Mouse (Mus musculus): ENCODE results near the gene Cenpx.
A peak's percentile ranks its signal among the peaks of the same experiment; 100 is the strongest.
"Not testable (repeated sequence)": the region's sequence is repeated elsewhere in the genome, so short reads cannot be mapped to it uniquely, and the experiment has no call there.

Cenpx gene

DNA sequence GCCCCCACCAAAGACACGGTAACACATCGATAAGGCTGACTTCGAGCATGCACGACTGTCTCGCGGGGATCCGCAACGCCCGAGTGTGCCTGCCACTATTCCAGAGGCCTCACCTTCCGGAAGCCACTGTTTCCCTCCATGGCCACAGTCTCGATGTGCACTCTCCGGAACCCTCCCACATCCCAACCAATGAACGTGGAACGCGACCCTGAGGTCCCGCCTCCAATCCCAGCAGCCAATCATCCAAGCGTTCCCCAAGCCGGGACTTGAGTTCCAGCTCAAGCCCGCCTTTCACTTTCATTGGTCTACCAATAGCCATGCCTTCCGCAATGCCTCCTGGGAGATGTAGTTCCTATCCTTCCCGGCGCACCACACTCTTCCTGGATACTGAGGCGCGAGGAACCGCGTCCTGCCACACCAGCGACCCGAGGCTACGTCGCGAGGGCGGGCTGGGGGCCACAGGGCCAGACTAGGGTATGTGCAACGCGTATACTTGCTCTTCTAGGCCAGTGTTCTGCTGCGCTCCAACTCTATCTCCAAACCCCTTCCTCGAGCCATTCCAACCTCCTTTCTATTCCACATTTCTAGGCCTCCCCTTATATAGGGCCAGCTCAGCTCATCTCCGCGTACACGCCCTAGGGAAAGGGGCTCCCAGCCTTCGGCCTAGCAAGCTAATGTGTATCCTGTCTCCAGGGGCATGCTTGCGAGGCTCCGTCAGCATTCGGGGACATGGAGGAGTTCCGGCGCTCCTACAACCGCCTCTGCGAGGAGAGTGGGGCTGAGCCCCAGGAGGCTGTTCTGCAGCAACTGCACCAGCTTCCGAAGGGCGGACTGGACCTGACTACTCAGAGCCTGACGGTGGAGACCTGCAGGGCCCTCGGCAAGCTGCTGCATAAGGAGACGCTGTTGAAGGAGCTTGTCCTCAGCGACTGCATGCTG lies at the start of gene Cenpx, which contains the start of gene Lrrc45:
Gene Cenpx, minus strand, starts transcription at position 159 of the 939 bp plus-strand sequence.
Gene Lrrc45, plus strand, starts transcription at position 346 of the 939 bp plus-strand sequence.
- DNase-seq (ENCODE audit: low spot score in 2 of 2) = peak; percentile 92 to 95

DNA sequence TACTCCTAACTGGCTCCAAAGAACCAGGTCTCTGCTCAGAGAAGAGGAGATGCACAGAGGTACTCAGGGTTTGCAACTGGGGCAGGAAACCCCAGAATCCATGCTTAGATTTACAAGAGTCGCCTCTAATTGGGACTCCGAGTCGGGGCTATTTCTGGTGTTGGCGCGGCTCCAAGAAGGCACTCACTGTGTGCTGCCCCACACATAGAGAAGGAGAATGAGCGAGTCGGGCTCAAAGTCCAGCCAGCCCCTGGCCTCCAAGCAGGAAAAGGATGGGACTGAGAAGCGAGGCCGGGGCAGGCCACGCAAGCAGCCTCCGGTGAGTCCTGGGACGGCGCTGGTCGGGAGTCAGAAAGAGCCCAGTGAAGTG lies 49.1 kb upstream of the Cenpx start, which contains the start of gene Hmga1b:
Gene Hmga1b, plus strand, starts transcription at position 123 of the 370 bp plus-strand sequence.
- not testable (repeated sequence) for DNase-seq (ENCODE audit: low spot score in 2 of 2)

DNA sequence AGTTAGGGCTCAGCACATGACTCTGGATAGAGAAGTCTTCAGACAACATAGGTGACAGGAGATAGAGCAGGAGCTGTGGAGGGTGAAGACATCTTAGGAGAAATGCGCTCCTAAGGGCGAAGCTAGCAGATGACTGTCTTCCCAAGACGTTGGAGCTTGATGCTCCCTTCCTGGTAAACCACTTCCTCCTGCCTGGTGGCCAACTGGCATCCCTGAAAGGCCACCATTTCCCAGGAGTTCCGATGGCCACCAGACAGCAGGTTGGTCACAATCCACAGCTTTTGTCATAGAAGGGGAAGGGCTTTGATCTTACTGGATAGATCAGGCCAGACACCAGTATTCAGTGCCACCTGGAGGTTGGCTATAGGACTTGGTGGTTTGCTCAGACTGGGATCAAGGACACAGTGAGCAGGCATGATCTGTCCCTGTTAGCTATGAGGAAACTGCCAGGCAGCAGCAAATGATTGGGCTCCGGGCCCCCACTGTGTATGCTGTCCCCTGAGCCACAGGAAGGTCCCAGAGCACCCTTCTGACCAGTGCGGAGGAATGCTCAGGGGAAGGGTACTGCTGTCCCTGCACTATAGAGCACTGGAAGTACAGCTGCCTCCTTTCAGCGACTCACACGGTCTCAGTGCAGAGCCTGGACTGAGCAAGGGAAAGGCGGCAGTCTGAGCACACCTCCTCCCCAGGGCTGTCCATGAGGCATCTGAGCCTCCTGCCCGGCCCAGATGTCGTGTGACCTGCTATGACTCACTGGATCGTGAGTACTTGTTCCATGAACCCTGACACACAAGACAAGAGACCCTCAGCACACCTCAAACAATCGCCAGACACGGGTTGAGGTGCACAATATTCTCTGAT lies 48.5 kb upstream of the Cenpx start:
- no peak for DNase-seq (ENCODE audit: low spot score in 2 of 2)

DNA sequence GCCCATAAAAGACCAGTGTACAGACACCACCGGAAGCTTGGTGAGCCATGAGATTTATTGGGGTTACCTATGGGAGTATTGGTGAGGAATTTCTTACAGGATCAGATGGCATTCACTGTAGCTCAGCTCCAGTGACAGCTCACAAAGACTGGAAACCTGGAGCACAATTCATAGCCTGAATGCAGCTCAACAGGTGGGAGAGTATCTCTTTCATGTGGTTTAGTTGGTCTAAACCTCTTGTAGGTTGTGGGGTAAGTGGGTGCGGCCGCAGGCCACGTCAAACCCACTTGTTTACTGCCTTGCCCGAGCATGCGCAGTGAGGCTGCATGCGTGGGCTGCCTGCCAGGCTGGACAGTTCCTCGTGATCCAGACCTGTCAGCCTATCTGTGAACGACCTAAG lies 46.7 kb upstream of the Cenpx start:
- DNase-seq (ENCODE audit: low spot score in 2 of 2) = no peak

DNA sequence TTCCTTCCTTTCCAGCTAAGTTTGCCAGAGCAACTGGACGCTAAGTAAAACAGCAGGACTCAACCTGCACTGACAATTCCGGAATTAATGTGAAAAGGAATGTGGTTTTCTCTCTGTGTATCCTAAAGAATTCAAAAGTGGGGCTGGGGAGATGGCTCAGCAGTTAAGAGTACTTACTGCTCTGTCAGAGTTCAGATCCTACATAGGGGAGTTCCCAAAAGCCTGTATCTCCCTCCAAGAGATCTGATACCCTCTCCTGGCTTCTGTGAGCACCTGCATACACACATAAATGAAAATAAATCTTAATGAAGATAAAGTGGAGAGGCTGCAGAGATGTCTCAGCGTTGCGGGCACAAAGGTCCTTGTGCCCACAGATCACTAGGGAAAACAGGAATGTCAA lies 38.1 kb upstream of the Cenpx start:
- DNase-seq (ENCODE audit: low spot score in 2 of 2) = no peak

DNA sequence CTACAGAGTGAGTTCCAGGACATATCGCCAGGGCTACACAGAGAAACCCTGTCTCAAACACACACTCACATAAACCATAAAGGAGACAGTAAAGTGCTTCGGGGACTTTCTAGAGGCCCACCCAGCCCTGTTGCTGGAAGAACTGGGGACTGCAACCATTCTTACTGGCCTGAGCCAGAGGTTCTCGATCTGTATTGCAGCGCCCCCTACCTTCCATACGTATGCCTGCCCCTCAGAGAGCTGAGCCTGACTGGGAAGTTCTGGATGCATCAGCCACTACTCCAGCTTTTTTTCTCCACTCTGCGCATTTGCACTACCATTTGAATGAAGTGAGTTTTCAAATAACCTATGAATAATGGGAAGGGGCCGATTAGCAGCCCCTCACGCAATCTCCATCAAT lies 35.9 kb upstream of the Cenpx start:
- DNase-seq (ENCODE audit: low spot score in 2 of 2) = no peak

DNA sequence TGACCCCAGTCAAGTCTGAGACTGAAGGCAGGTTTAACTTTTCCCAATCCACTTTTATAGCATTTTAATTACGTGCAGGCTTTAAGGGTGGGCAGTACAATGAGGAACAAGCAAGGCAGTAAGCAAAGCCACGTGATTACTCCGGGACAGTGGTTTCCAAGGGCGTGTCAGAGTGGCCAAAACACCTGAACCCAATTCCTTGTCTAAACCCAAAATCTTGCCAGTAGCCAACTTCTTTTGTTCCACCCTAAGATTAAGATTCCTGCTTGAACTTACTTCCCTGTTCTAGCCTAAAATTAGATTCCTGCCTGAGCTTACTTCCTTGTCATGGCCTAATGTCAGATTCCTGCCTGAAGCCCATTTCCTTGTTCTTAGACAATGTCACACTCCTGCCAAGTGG lies 34.4 kb upstream of the Cenpx start:
- DNase-seq (ENCODE audit: low spot score in 2 of 2) = no peak

DNA sequence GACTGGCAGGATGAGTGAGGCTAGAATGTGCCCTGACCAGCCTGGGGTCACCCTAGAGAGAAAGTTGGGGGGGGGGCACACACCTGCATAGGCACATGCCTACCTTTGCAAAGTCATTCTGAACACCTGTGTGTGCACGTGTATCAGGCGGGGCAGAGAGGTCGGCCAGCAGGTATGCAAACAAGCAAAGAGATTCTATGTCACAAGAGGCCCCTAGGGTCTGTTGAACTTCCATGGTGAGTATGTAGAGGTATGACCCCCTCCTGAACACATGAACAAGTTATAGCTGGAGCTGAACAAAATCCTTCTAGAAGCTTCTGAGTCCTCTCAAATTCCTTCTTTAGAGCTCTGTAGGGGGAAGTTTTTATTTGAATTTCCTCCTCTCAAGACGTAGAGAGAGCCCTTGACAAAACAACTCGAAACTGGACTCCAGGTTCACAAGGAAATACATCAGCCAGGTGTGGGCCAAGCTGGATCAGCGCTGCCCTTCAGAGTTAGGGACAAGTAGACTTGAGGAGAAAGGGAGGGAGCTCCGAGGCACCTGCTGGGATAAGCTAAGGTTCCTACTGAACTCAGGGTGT lies 30.7 kb upstream of the Cenpx start:
- no peak for DNase-seq (ENCODE audit: low spot score in 2 of 2)

DNA sequence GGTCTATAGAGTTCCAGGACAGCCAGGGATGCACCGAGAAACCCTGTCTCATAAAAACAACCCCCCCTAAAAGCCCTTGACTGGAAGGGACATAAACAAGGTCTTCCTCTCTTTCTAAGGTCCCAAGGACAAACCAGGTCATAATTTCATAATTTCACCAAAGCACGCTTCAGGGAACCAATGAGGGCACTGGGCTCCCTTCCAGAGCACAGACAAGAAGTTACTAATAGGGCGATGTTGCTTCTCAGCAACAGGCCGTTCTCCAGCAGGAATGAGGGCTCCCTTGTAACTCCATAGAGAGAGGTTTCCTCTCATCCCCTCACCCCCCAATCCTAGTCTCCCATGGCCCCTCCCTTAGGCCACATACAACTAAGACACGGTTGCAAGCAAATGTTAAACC lies 27.4 kb upstream of the Cenpx start:
- no peak for DNase-seq (ENCODE audit: low spot score in 2 of 2)

DNA sequence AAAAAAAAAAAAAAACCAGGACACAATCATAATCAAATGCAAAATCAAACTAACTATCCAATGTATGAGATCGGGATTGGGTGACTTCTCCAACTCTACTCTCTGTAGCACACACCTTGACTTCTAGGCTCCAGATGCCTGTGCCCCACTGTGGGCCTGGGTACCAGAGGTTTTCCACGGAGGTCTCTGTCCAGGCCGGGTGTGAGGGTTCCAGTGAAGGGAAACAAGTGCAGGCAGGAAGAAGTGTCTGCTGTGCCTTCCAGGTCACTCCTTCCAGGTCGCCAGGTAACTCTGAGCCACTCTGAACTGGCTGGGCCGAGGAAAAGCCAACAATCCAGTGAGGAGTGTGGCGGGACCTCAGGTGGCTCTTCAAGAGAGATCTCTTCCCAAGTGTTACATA lies 22.9 kb upstream of the Cenpx start:
- DNase-seq (ENCODE audit: low spot score in 2 of 2) = no peak

DNA sequence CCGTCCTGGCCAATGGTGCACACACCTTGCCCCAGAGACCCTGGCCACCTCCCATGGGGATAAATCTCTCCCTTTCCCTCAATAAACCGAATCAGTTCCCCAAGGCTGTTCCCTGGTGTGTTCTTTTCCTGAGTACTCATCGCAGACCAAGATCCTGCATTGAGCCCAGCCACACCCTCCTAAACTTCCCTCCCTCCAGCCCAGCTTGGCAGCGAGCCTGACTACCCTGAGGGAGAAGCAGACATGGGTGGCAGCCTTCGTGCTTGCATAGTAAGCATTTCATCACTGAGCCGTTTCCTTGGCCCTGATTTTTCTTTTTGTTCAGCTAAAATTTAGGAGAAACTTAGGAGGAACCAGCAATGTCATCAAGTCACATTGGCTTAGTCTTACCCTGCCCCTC lies 20.0 kb upstream of the Cenpx start:
- DNase-seq (ENCODE audit: low spot score in 2 of 2) = no peak

DNA sequence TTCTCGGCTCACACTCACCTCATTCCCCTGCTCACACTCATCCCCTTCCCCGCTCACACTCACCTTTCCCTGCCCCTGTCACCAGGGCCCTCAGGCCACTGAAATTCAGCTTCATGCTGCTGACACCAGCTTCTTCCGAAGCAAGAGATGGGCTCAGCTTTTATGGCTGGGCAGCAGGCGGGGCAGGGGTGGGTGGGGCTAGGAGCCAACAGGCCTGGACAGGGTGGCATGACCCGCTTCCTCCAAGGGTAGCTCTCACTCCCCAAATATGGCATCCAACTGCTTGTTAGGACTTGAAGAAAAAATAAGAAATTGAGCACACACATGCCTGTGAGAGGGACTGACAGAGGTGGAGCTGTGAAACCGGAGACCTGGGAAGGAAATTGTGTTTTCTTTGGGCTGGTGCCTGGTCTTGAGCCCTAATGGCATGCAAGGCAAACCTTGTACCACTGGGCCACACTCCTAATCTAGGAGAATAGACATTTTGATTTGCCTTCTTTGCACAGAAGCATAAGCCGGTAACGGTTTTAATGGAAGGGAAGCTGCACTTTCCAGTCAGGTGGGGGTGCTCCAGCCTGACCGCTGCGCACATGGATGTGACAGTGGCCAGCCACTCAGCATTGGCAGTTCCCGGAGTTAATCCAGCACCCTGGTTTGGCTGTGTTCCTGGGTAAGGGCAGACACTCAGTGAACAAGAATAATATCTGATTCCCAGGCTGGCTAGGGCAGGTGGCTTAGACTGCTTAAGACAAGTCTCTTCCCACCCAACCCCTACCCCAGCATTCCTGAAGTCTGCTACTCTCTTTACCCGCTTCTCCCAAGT lies 18.5 kb upstream of the Cenpx start, which contains the start of gene Cbr2:
Gene Cbr2, minus strand, starts transcription at position 257 of the 823 bp plus-strand sequence.
- DNase-seq (ENCODE audit: low spot score in 2 of 2) = no peak

DNA sequence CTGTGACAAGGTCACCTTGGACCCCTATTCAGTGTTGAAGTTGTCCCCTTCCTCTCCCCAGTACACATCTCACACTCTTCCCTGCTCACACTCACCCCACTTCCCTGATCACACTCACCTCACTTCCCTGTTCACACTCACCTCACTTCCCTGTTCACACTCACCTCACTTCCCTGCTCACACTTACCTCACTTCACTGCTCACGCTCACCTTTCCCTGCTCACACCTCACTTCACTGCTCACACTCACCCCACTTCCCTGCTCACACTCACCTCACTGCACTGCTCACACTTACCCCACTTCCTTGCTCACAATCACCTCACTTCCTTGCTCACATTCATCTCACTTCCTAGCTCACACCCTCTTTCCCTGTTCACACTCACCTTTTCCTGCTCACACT lies 17.9 kb upstream of the Cenpx start:
- no peak for DNase-seq (ENCODE audit: low spot score in 2 of 2)

DNA sequence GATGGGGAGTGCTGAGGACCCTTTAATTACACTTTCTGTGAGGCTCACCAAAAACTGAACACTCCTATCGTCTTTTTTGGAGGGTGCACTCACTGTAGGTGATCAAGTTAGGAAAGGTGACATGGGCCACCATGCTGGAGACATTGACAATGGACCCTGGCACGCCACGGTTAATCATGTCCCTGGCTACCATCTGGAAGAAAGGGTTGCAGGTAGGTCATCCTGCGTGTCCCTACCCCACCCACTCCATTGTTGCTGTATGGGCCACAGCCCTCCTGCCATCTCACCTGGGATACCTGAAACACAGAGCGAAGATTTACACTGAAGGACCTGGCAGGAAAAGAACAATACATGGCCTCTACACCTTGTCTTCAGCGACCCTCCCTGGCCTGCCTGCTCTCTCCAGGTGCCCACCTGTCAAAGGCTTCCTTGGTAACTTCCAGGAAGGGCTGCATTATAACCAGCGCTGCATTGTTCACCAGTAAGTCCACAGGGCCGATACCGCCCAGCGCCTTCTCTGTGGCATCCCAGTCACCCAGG lies 16.9 kb upstream of the Cenpx start:
- no peak for DNase-seq (ENCODE audit: low spot score in 2 of 2)

DNA sequence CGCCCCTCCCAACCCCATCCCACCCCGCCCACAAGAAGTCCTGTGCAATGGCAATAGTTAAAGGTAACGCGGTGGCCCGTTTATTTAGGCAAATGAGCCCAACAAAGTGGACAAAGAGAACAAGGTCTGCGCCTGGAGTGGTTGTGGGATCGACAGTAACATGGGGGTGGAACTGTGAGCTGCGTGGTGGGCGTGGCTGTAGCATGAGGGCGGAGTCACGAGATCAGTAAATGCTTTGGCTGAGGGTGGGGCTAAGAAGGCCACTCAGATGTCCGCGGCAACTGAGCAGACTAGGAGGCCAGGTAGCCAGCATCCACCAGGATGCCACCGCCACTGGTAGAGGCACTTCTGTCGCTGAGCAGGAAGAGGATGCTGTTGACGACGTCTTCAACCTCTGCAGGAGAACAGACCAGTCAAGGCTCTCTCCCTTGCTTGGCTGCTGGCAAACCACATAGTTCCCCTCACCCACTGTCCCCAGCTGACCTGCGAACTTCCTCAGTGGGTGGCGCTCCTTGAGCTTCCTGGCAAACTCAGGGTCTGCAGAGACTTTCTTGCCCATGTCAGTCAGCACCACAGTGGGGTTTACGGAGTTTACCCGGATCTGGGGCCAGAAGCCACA lies 16.0 kb upstream of the Cenpx start:
- not testable (repeated sequence) for DNase-seq (ENCODE audit: low spot score in 2 of 2)

DNA sequence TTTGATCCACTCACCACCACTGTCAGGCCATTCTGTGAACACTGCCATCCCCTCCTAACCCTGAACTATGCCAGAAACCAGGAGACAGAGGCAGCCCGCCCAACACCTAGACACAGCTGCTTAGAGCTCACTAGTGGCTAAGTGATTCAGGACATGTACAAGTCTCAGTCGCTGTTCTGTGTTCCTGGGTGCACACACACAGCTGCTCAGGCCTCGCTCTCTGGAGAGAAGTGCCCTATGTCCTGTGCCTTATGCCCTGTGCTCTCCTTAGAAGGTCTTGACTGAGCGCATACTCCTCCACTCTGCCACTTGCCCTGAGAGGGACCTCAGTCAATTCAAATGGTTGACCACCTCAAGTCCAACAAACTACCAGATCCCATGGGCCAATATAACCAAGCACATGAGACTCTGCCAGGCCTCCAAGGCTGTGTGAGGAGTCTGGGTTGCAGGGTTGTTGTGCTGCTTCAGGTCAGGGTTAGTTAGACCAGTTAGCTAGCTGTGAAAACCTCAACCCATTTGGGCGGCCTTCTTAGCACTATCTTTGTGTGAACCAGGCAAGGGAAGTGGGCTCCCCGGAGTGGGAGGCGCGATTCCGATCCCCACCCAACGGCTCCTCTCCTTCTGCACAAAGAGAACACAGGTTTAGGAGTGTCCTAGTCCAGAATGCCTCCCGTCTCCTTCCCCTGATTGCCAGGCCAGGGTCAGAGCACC lies 15.1 kb upstream of the Cenpx start:
- no peak for DNase-seq (ENCODE audit: low spot score in 2 of 2)

DNA sequence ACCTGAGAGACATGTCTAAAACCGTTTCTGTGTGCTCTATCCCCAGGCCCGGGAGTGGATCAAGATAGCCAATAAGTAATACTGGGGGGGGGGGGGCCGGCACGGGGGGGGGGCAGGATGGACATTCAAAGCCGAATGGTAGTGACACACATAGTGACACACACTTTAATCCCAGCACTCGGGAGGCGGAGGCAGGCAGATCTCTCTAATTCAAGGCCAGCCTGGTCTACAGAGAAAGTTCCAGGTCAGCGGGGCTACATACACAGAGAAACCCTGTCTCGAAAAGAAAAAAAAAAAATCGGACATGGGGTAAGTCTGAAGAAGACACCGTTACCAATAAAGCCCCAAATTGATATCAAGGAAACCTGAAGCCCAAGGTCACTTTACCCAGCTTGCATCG lies 14.0 kb upstream of the Cenpx start:
- no peak for DNase-seq (ENCODE audit: low spot score in 2 of 2)

DNA sequence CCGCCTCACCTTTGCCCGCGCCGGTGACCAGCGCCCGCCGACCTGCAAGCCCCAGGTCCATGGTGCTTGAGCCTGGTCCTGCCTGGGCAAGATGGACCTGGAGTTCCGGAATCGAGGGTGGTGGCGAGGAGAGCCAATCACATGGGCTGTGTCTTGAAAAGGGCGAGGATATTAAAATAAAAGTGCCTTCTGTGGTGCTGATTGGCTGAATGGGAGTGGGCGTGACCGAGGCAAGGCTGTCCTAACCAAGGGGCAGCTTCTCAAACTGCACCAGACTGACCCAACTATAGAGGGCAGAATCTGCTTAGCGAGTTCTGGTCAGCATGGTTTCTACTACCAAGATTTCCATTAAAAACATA lies 13.6 kb upstream of the Cenpx start, which contains the start of gene Dcxr:
Gene Dcxr, minus strand, starts transcription at position 113 of the 359 bp plus-strand sequence.
- peak in 1 of 2 experiments; percentile 63 for DNase-seq (ENCODE audit: low spot score in 2 of 2)

DNA sequence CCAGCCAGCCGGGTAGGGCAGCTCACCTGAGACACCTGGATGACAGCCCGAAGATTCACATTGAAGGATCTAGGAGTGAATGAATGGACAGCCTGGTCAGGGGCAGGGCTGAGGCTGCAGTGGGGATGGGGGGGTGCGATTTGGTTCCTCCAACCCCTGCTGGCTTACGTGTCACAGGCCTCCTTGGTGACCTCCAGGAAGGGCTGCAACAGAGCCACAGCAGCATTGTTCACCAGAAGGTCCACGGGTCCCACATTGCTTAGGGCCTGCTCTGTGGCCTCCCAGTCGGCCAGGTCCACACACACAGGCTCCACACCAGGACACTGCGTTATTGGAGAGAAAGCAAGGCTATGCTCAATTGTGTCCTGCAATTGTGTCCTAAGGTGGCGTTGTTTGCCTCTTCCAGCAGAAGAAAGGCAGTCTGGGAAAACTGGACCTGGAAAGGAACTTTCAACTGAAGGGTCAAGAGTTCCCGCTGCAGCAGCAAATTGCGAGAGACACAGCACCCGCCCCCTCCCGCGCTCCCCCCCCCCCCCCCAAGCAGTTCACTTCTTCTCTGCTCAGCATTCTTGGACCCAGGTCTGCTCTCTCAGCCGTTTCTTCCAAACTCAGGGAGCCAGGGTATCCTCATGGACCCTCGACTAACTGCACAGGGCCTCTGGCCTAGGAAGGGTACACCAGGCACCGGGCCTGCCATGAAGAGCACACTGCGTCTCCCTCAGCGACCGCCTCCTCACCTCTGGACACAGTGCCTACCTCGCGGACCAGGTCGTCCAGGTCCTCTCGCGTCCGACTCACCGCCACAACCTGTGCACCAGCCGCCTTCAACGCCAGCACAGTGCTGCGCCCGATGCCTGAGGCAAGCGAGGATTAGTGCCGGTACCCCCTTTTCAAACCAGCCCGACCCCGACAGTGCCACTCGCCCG lies 13.0 kb upstream of the Cenpx start:
- no peak for DNase-seq (ENCODE audit: low spot score in 2 of 2)
